Mouse (Mus musculus) liver, postnatal 0 days (tissue): ENCODE results near the gene Prg2.

ENCODE experiments used
- CTCF ChIP-seq: sonication (generic); IDR thresholded peaks from 2 replicates; pipeline ENCODE4 v1.5.1; 2016; ENCODE audit warnings: antibody characterized with exemption, low read depth
- EP300 ChIP-seq: IDR thresholded peaks from 2 replicates; pipeline ENCODE4 v1.6.1; 2016; ENCODE audit warnings: antibody characterized with exemption, low read depth, mild to moderate bottlenecking

GRCm38 (mm10) chr2:85027281-85027680, 47.0 kb downstream of the Prg2 start:
- no peak for TF ChIP-seq CTCF
- TF ChIP-seq EP300: no peak
